Mouse (Mus musculus) layer of hippocampus, postnatal 36 days (tissue): ENCODE measurements around the gene Zfp383. TPM values are rescaled to one million over a fixed set of nuclear protein-coding genes. Genes with fewer than 3 reads are reported as not detected.
"Not testable (repeated sequence)": the region's sequence is repeated elsewhere in the genome, so short reads cannot be mapped to it uniquely, and the experiment has no call there.

Experiments
- DNase-seq, 2 experiments: peaks; one replicate each; pipeline ENCODE4 v3.0.0; 2022
- microRNA-seq, 2 experiments: library from miRNA; unstranded; fragments of <30 nt; microRNA quantifications; one replicate each; pipeline ENCODE4 v1.2.0; 2021
- total RNA-seq, 2 experiments: library from RNA; stranded (reverse); gene quantifications; 2 replicates each; pipeline ENCODE4 v1.2.3; 2021

The Zfp383 gene
- total RNA-seq, 2 experiments from 2014 or later = 9.1 to 9.8 TPM

DNA sequence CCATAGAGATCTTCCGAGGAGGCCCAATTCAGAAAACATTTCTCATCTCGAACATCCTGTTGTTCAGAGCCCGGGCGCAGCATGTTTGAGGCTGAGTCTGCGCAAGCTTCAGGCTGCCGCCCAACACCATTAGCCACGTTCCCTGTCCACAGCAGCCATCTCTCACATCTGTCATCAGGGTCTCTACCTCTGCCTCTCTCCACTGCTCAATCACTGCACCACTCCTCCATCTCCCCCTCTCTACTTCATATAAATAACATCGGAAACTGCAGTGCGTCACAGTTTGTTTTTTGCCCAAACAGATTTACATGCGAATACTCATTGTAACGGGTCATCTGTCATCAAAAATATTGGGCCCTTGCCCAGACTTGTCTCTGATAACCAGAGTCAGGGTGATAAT lies 33.0 kb downstream of the Zfp383 start:
- DNase-seq = no peak

DNA sequence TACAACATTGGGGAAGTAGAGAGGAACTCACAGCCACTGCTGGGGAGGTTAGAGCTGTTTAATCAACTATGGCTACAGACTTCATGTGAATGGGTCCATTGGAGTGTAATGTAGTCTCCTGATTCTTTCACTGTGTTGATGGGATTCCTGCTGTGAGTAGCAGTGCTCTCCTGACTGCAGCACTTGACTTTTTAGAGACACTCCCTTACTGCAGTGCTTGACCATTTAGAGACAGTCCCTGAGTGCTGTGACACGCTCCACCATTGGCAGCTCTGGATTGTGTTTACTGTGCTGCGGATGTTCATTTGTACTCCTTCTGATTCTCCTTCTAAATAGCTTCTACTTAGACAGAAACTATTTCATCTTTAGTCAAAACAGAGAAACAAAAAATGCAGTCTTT lies 34.7 kb downstream of the Zfp383 start:
- DNase-seq = no peak

- no peak for DNase-seq
Measured at GRCm38 (mm10) chr7:29943720-29944119, 35.7 kb downstream of the Zfp383 start.

DNA sequence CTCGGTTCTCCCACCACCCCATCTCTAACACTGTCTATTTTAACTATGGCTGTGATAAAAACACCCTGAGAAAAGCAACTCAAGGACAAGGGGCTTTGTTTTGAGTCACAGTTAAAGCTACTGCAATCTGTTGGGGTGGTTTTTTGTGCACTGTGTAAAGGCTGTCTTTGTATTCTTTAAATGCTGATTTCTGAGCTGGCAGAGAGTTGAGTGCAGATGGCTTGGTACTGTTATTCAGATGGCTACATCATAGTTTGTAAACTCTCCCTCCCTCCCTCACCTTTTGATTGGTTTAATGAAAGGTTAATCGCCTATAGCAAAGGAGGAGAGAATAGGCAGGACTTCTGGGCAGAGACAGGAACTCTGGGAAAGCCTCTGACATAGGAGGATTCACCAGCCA lies 36.2 kb downstream of the Zfp383 start:
- DNase-seq = no peak

- no peak for DNase-seq
Measured at GRCm38 (mm10) chr7:29953086-29953485, 45.1 kb downstream of the Zfp383 start.

DNA sequence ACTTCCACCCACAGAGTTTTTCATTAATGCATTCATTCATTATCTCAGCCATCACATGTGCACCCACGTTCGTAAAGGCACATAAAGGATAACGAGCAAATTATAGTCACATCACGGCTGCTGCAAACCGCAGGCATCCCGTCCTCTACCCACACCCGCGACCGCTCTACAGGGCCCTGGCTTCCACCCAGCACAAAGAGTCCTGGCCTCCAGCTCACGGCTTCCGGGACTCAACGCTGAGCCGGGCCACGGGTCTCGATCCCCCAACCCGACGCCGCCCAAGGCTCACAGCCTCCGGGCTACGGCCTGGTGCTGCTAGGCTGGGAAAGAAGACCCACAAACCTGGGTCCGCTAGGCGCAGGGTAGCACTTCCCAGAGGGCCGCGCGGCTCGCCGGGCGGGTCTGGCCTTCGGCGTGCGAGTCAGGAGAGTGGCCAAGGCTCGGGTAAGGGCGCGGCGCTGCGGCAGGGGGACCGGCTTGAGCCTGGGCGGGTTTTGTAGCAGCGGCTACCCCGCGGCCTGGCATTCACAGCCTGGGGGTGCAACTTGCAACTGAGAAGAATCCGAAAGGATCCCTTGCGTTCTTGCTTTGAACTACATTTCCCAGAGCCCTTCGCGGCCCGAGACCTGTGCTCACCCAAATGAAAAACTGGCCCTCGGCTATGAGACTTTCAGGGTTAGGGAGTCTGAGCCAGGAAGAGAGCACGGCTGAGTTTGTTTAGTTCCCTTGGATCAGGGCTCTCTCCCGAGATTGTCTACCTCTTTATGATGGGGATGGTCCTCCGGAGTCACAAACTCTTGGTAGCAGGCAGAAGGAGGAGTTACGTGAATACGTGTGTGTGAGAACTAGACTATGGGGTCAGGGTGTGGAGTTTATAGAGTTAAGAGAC lies 45.7 kb downstream of the Zfp383 start, which contains the start of gene Zfp74:
Zfp74 (minus strand) TSS at position 577 of the 889 bp plus-strand sequence.
- DNase-seq = peak; percentile 75 to 81

DNA sequence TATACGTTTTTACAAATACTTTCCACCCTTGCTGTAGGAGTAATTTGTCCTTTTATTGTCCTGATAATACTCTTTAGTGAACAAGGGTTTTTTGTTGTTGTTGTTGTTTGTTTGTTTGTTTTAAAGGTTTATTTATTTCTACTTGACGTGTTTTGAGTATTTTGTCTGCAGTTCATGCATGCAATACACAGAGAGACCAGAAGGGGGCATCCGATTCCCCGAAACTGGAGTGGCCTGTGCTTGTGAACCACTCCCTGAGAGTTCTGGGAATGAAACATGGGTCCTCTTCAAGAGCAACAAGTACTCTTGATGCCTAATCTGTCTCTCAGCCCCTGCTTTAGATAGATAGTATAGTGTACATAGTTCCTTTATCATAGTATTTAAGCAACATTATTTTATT lies 46.7 kb downstream of the Zfp383 start:
- no peak for DNase-seq

- no peak for DNase-seq
Measured at GRCm38 (mm10) chr7:29956257-29956656, 48.2 kb downstream of the Zfp383 start.

DNA sequence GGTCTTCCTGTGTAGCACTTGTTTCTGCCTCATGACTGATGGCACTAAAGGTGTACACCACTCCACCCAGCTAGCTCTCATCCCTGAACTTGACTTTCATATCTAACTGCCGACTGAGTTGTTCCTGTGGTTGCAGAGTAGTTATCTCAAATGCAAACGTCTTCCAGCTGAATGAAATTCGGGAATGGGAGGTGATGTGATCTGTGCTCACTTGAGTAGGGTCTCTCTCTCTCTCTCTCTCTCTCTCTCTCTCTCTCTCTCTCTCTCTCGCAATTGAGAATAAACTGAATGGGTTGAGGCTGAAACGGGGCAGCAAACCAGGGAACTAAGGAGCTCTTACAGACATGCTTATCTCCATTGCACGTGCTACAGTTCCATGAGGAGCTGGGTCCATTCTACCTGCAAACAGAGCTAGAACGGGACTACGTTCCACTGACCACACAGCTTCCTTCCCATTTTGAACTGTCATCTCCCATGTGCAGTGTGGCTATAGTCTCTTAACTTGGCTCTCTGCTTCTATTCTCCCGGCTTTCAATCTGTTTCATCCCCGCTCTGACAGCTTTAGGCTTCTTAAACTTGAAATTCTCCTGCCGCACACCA lies 50.2 kb downstream of the Zfp383 start:
- DNase-seq = no peak

DNA sequence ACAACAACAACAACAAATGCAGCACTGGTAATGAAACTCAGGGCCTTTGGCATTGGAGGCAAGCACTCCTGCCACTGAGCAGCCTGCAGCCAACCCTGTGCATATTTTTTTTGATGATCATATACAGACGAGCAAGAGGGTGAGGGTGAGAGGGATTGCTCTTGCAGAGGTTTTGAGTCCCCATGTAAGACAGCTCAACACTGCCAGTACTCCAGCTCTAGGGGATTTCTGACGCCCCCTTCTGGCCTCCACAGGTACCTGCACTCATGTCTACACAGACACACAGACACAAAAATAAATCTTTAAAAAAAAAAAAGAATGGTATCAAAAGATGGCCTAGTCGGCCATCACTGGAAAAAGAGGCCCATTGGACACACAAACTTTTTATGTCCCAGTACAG lies 51.0 kb downstream of the Zfp383 start:
- no peak for DNase-seq

GRCm38 (mm10) chr7:29965115-29965810 lies 57.2 kb downstream of the Zfp383 start:
- not testable (repeated sequence) for DNase-seq

Small RNA genes within 50 kb of the gene (microRNA-seq; reads per million reads assigned to microRNA genes)
- 0.60 to 0.63 reads per million in 2 experiments for gene Mir7668

Other genes with a start within 250 kb of the Zfp383 start
- gene Catsperg2, start 181.2 kb upstream of the Zfp383 start, total RNA-seq = under 1 TPM; 0.28 to 0.37 TPM
- gene Zfp84, start 139.7 kb upstream of the Zfp383 start, total RNA-seq = 10 to 100 TPM; 20.9 TPM
- 10 to 100 TPM in 1 of 2 experiments, 1 to 10 TPM in 1; 9.9 to 10.4 TPM for gene Zfp30, start 124.2 kb upstream of the Zfp383 start, total RNA-seq
- gene Zfp790, start 92.1 kb upstream of the Zfp383 start, total RNA-seq = 10 to 100 TPM; 21.5 to 24.0 TPM
- 10 to 100 TPM; 18.3 to 25.5 TPM for gene Zfp940, start 54.6 kb upstream of the Zfp383 start, total RNA-seq
- 10 to 100 TPM; 17.4 to 18.3 TPM for gene Zfp420, start 48.2 kb upstream of the Zfp383 start, total RNA-seq
- 10 to 100 TPM; 19.2 to 20.8 TPM for gene Zfp27, start 1.7 kb upstream of the Zfp383 start, total RNA-seq
- gene Zfp74, start 45.9 kb downstream of the Zfp383 start, total RNA-seq = 10 to 100 TPM; 16.3 to 19.6 TPM
- 1 to 10 TPM; 4.3 to 5.6 TPM for gene Zfp568, start 75.7 kb downstream of the Zfp383 start, total RNA-seq
- gene Zfp14, start 143.2 kb downstream of the Zfp383 start, total RNA-seq = 10 to 100 TPM in 1 of 2 experiments, 1 to 10 TPM in 1; 9.0 to 12.0 TPM
- gene Zfp82, start 164.7 kb downstream of the Zfp383 start, total RNA-seq = 1 to 10 TPM; 3.7 to 4.2 TPM
- gene Gm26920, start 182.2 kb downstream of the Zfp383 start, total RNA-seq = under 1 TPM in 1 of 2 experiments, not detected in 1; 0.97 TPM
- 1 to 10 TPM; 6.4 to 8.0 TPM for gene Zfp566, start 182.3 kb downstream of the Zfp383 start, total RNA-seq
- 10 to 100 TPM; 76.8 to 83.7 TPM for gene Zfp260, start 186.6 kb downstream of the Zfp383 start, total RNA-seq
- 10 to 100 TPM; 31.8 to 35.0 TPM for gene Zfp382, start 213.7 kb downstream of the Zfp383 start, total RNA-seq